Mouse (Mus musculus) E14TG2a.4 (cell line): ENCODE results near the gene Srgap1.

Source experiments
- CTCF ChIP-seq: conservative IDR thresholded peaks from 2 replicates; pipeline ENCODE4 v1.5.1; 2014; ENCODE audit warnings: low read length
- NANOG ChIP-seq: IDR thresholded peaks from 2 replicates; pipeline ENCODE4 v1.6.1; 2014; ENCODE audit warnings: borderline replicate concordance, low read length, mixed read lengths

GRCm38 (mm10) chr10:122029738-122030137 is 17.4 kb downstream of the Srgap1 start:
- TF ChIP-seq CTCF: no peak
- TF ChIP-seq NANOG: no peak
